Mouse (Mus musculus): ENCODE measurements around the gene Olfr679.
"Not testable (repeated sequence)": the region's sequence is repeated elsewhere in the genome, so short reads cannot be mapped to it uniquely, and the experiment has no call there.

The Olfr679 gene

GRCm38 (mm10) chr7:105080905-105081304, at the start of gene Olfr679:
Olfr679 (plus strand) TSS chr7:105081205.
- no peak for DNase-seq (ENCODE audit: extremely low spot score)

GRCm38 (mm10) chr7:105032398-105032797, 48.6 kb upstream of the Olfr679 start, which contains the start of gene Olfr676:
Olfr676 (plus strand) TSS chr7:105032698.
- DNase-seq (ENCODE audit: extremely low spot score) = no peak

GRCm38 (mm10) chr7:105033836-105034235, 47.2 kb upstream of the Olfr679 start:
- not testable (repeated sequence) for DNase-seq (ENCODE audit: extremely low spot score)

- DNase-seq (ENCODE audit: extremely low spot score) = no peak
Observed at GRCm38 (mm10) chr7:105058951-105059350, 22.1 kb upstream of the Olfr679 start.

- DNase-seq (ENCODE audit: extremely low spot score) = no peak
Observed at GRCm38 (mm10) chr7:105064175-105064574, 16.8 kb upstream of the Olfr679 start, which contains the start of gene Olfr678. Olfr678 (plus strand) TSS chr7:105064475.

GRCm38 (mm10) chr7:105092717-105093116, 11.7 kb downstream of the Olfr679 start, which contains the start of gene Olfr680-ps1:
Olfr680-ps1 (minus strand) TSS chr7:105092817.
- not testable (repeated sequence) for DNase-seq (ENCODE audit: extremely low spot score)

- DNase-seq (ENCODE audit: extremely low spot score) = no peak
Observed at GRCm38 (mm10) chr7:105116536-105116935, 35.5 kb downstream of the Olfr679 start, which contains the start of gene Olfr681. Olfr681 (plus strand) TSS chr7:105116836.
